Mouse (Mus musculus) MEL (cell line): ENCODE results near the gene Bbs9. TPM values are rescaled to one million over a fixed set of nuclear protein-coding genes. Genes with fewer than 3 reads are reported as not detected.

Experiments
- DNase-seq: peaks from one replicate; pipeline ENCODE4 v3.0.0; 2011; ENCODE audit warnings: low read depth, low spot score
- H3K27ac ChIP-seq: 2 replicates; pipeline ENCODE4 v1.5.1; 2012; ENCODE audit warnings: low read depth, mild to moderate bottlenecking, control low read depth, low read length, moderate library complexity; ENCODE audit not compliant: control insufficient read depth
- H3K27me3 ChIP-seq, 2 experiments: fragments of 150-350 bp in 1 of 2; sonication (generic) in 1 of 2; 2 replicates each; pipeline ENCODE4 v1.6.1; 2012; ENCODE audit warnings: low read length in 2 of 2, mild to moderate bottlenecking in 2 of 2, improper control_type of control experiment in 1 of 2, moderate library complexity in 1 of 2; ENCODE audit not compliant: insufficient read depth in 2 of 2, control insufficient read depth in 1 of 2
- H3K36me3 ChIP-seq, 2 experiments: 2 replicates each; pipeline ENCODE4 v1.6.1; 2012 to 2014; ENCODE audit warnings: low read length in 2 of 2, improper control_type of control experiment in 1 of 2, inconsistent platforms in 1 of 2, mild to moderate bottlenecking in 1 of 2; ENCODE audit not compliant: insufficient read depth in 2 of 2, control insufficient read depth in 1 of 2
- H3K4me1 ChIP-seq, 2 experiments: fragments of 150-350 bp in 1 of 2; sonication (generic) in 1 of 2; 2 replicates each; pipeline ENCODE4 v1.6.1; 2012; ENCODE audit warnings: low read length in 2 of 2, improper control_type of control experiment in 1 of 2, mild to moderate bottlenecking in 1 of 2; ENCODE audit not compliant: insufficient read depth in 2 of 2, control insufficient read depth in 1 of 2
- H3K4me3 ChIP-seq, 2 experiments: fragments of 150-350 bp in 1 of 2; sonication (generic) in 1 of 2; 2 replicates each; pipeline ENCODE4 v1.5.1; 2012; ENCODE audit warnings: low read depth in 2 of 2, low read length in 2 of 2, mild to moderate bottlenecking in 2 of 2, moderate library complexity in 2 of 2, control low read depth in 1 of 2, improper control_type of control experiment in 1 of 2; ENCODE audit not compliant: control insufficient read depth in 1 of 2, insufficient read depth in 1 of 2
- H3K79me2 ChIP-seq: 2 replicates; pipeline ENCODE4 v1.6.1; 2012; ENCODE audit warnings: mild to moderate bottlenecking, low read length, moderate library complexity; ENCODE audit not compliant: control insufficient read depth, poor library complexity, insufficient read depth
- H3K9ac ChIP-seq: 2 replicates; pipeline ENCODE4 v1.6.1; 2012; ENCODE audit warnings: low read depth, mild to moderate bottlenecking, control low read depth, low read length, moderate library complexity; ENCODE audit not compliant: control insufficient read depth, poor library complexity, severe bottlenecking
- H3K9me3 ChIP-seq: fragments of 150-350 bp; sonication (generic); replicated peaks from 2 replicates; pipeline ENCODE4 v1.6.1; 2012; ENCODE audit warnings: mild to moderate bottlenecking, low read length, improper control_type of control experiment, moderate library complexity; ENCODE audit not compliant: insufficient read depth
- BHLHE40 ChIP-seq: IDR thresholded peaks from 2 replicates; pipeline ENCODE4 v1.6.1; 2012; ENCODE audit warnings: low read depth, mild to moderate bottlenecking, inconsistent platforms, low read length, improper control_type of control experiment, borderline replicate concordance
- CHD1 ChIP-seq: IDR thresholded peaks from 2 replicates; pipeline ENCODE4 v1.6.1; 2012; ENCODE audit warnings: low read depth, mild to moderate bottlenecking, inconsistent platforms, low read length, improper control_type of control experiment
- ELF1 ChIP-seq: IDR thresholded peaks from 2 replicates; pipeline ENCODE4 v1.6.1; 2014; ENCODE audit warnings: low read depth, mild to moderate bottlenecking, inconsistent platforms, low read length, improper control_type of control experiment, moderate library complexity
- EP300 ChIP-seq, 2 experiments: IDR thresholded peaks; 2 replicates each; pipeline ENCODE4 v1.6.1; 2011; ENCODE audit warnings: improper control_type of control experiment in 2 of 2, low read length in 2 of 2, low read depth in 1 of 2, mild to moderate bottlenecking in 1 of 2
- ETS1 ChIP-seq: IDR thresholded peaks from 2 replicates; pipeline ENCODE4 v1.6.1; 2012; ENCODE audit warnings: low read depth, mild to moderate bottlenecking, inconsistent platforms, low read length, improper control_type of control experiment, moderate library complexity
- JUND ChIP-seq: IDR thresholded peaks from 2 replicates; pipeline ENCODE4 v1.6.1; 2011; ENCODE audit warnings: low read depth, mild to moderate bottlenecking, improper control_type of control experiment, low read length
- KAT2A ChIP-seq: conservative IDR thresholded peaks from 2 replicates; pipeline ENCODE4 v1.6.1; 2012; ENCODE audit warnings: low read depth, low read length, improper control_type of control experiment, inconsistent platforms
- MAX ChIP-seq: IDR thresholded peaks from 2 replicates; pipeline ENCODE4 v1.6.1; 2011; ENCODE audit warnings: low read length, improper control_type of control experiment
- MEF2A ChIP-seq: IDR thresholded peaks from 2 replicates; pipeline ENCODE4 v1.6.1; 2014; ENCODE audit warnings: low read depth, mild to moderate bottlenecking, inconsistent platforms, low read length, improper control_type of control experiment; ENCODE audit not compliant: poor library complexity, insufficient replicate concordance, severe bottlenecking; ENCODE audit errors: extremely low read depth
- MXI1 ChIP-seq: IDR thresholded peaks from 2 replicates; pipeline ENCODE4 v1.6.1; 2011; ENCODE audit warnings: mild to moderate bottlenecking, low read depth, low read length, improper control_type of control experiment
- MYB ChIP-seq: IDR thresholded peaks from 2 replicates; pipeline ENCODE4 v1.6.1; 2011; ENCODE audit warnings: mild to moderate bottlenecking, low read depth, low read length, improper control_type of control experiment
- RAD21 ChIP-seq: IDR thresholded peaks from 2 replicates; pipeline ENCODE4 v1.6.1; 2011; ENCODE audit warnings: mild to moderate bottlenecking, low read depth, low read length, improper control_type of control experiment
- SIN3A ChIP-seq: IDR thresholded peaks from 2 replicates; pipeline ENCODE4 v1.6.1; 2012; ENCODE audit warnings: low read length, improper control_type of control experiment, inconsistent platforms
- TCF12 ChIP-seq: IDR thresholded peaks from 2 replicates; pipeline ENCODE4 v1.6.1; 2014; ENCODE audit warnings: low read depth, mild to moderate bottlenecking, inconsistent platforms, low read length, improper control_type of control experiment, moderate library complexity
- UBTF ChIP-seq: IDR thresholded peaks from 2 replicates; pipeline ENCODE4 v1.6.1; 2012; ENCODE audit warnings: low read depth, mild to moderate bottlenecking, inconsistent platforms, low read length, improper control_type of control experiment, moderate library complexity, borderline replicate concordance; ENCODE audit not compliant: insufficient read depth
- USF1 ChIP-seq: IDR thresholded peaks from 2 replicates; pipeline ENCODE4 v1.6.1; 2014; ENCODE audit warnings: low read depth, mild to moderate bottlenecking, inconsistent platforms, low read length, improper control_type of control experiment, moderate library complexity
- ZC3H11A ChIP-seq: IDR thresholded peaks from 2 replicates; pipeline ENCODE4 v1.6.1; 2012; ENCODE audit warnings: low read depth, mild to moderate bottlenecking, inconsistent platforms, low read length, improper control_type of control experiment
- ZNF384 ChIP-seq: IDR thresholded peaks from 2 replicates; pipeline ENCODE4 v1.6.1; 2012; ENCODE audit warnings: low read depth, mild to moderate bottlenecking, inconsistent platforms, low read length, improper control_type of control experiment
- polyA plus RNA-seq, 2 experiments: library from polyadenylated mRNA; stranded (reverse) in 1 of 2; unstranded in 1 of 2; fragments of >175 nt in 1 of 2; fragments of >200 nt in 1 of 2; gene quantifications; 2 replicates each; pipeline versions ENCODE4 v1.2.1 to v1.2.4; 2012; ENCODE audit warnings: low replicate concordance in 2 of 2, low read depth in 1 of 2; ENCODE audit not compliant: insufficient read length in 2 of 2, insufficient read depth in 1 of 2, missing spikeins in 1 of 2
- total RNA-seq: library from RNA; depleted of rRNA; stranded (reverse); fragments of 300-350 nt; gene quantifications from 2 replicates; pipeline ENCODE4 v1.2.3, GENCODE M21; 2012

Bbs9 gene
- total and polyA plus RNA-seq, 3 experiments, result 18.5 to 19.5 TPM; not detected in 1

DNA sequence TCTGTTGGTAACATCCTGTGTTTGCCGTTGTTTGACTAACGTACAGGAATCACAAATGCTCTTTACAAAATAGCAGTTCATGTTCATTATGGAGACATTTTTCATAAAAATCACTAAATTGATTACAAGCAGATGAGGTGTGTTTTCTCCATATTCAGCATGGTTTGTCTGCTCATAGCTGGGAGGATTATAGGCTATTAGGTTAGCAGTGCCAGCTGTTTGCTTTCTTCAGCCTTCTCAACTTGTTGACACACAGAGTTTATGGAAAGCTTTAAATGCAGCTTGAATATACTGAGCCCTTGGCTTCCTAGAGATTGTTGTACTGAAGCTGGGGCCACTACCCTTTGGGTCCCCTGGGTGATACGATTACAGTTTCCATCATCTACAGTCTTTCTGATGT is 263.3 kb downstream of the Bbs9 start:
- Histone ChIP-seq H3K36me3 (no peaks in the 10 kb centered on the region), H3K79me2 (no peaks in the 10 kb centered on the region), H3K27ac (no peak overlapping the region), H3K9me3 (no peaks in the 10 kb centered on the region), H3K27me3 (no peaks in the 10 kb centered on the region), H3K4me1 (no peaks in the 10 kb centered on the region), H3K9ac (no peak overlapping the region), H3K4me3 (no peak overlapping the region)
- DNase-seq, result no peak
- TF ChIP-seq MYB (no peak), ETS1 (no peak), MEF2A (no peak), ELF1 (no peak), EP300 (IDR thresholded peaks at IDR 0.05; ENCODE audit: low read depth in 1 of 2, low read length in 2 of 2) (no peak), UBTF (no peak), ZC3H11A (no peak), JUND (no peak), TCF12 (no peak), BHLHE40 (no peak), ZNF384 (no peak), CHD1 (no peak), RAD21 (no peak)

DNA sequence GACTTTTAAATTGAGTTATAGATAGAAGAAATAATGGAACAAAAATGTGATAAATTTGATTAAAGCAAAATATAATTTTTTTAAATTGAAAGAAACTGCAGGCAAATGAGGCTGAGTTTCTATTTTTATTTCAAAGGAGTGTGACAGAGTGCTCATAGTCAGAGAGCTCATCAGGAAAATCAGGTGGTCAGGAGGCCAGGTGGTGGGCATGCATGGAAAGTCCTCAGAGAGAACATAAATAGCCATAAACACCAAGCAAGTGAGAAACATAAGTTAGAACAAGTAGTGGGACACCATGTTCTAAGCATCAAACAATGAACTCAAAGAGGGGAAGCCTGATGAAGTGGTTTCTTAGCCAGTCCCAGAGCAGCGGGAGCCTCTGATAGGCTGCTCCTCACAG is 266.5 kb downstream of the Bbs9 start:
- H3K36me3 ChIP-seq, result no peaks in the 10 kb centered on the region
- TF ChIP-seq UBTF, result no peak
- TF ChIP-seq MEF2A, result no peak
- no peak for TF ChIP-seq SIN3A
- TF ChIP-seq USF1, result no peak
- no peak for TF ChIP-seq MXI1
- TF ChIP-seq CHD1, result no peak
- TF ChIP-seq ETS1, result no peak
- no peak for TF ChIP-seq MAX
- TF ChIP-seq KAT2A, result no peak
- no peak overlapping the region for H3K9ac ChIP-seq
- no peaks in the 10 kb centered on the region for H3K27me3 ChIP-seq
- no peak for DNase-seq
- H3K27ac ChIP-seq, result no peak overlapping the region
- no peaks in the 10 kb centered on the region for H3K79me2 ChIP-seq
- no peaks in the 10 kb centered on the region for H3K9me3 ChIP-seq
- H3K4me3 ChIP-seq, result no peak overlapping the region
- no peaks in the 10 kb centered on the region for H3K4me1 ChIP-seq
